Mouse (Mus musculus) liver, adult (tissue): ENCODE data around the gene Gm45140.
A peak's percentile ranks its signal among the peaks of the same experiment; 100 is the strongest.

ENCODE experiments used
- GATA4 ChIP-seq: IDR thresholded peaks from 2 replicates; pipeline ENCODE4 v1.6.1; 2014; ENCODE audit warnings: mild to moderate bottlenecking, low read length; ENCODE audit not compliant: insufficient replicate concordance

Gene Gm45140

DNA sequence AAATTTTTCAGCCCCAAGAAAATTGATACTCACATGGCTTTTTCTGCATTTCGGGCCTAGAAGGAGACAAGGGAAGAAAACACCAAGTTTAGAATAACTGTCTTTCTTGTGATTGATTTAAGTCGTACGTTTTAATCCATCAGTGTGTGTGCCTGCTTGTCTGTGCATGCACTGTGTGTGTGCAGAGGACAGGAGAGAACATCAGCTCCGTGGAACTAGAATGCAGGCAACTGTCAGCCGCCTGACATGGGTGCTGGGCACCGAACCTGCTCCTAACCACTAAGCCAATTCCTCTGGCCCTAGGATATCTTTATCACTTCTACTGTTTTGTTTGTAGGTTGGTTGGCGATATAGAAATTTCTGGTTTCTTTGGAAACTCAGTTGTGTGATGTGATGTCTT lies at the start of gene Gm45140:
Gene Gm45140 (minus strand): TSS at position 101 of the 400 bp plus-strand sequence.
- TF ChIP-seq GATA4 = no peak

- no peak for TF ChIP-seq GATA4
These were observed 47.2 kb upstream of the Gm45140 start for GRCm38 (mm10) chr6:87882816-87883215.

- TF ChIP-seq GATA4 = no peak
These were observed 46.6 kb upstream of the Gm45140 start for GRCm38 (mm10) chr6:87882221-87882620.

GRCm38 (mm10) chr6:87879628-87880027 lies 44.0 kb upstream of the Gm45140 start:
- no peak for TF ChIP-seq GATA4

GRCm38 (mm10) chr6:87879010-87879409 lies 43.4 kb upstream of the Gm45140 start:
- no peak for TF ChIP-seq GATA4

DNA sequence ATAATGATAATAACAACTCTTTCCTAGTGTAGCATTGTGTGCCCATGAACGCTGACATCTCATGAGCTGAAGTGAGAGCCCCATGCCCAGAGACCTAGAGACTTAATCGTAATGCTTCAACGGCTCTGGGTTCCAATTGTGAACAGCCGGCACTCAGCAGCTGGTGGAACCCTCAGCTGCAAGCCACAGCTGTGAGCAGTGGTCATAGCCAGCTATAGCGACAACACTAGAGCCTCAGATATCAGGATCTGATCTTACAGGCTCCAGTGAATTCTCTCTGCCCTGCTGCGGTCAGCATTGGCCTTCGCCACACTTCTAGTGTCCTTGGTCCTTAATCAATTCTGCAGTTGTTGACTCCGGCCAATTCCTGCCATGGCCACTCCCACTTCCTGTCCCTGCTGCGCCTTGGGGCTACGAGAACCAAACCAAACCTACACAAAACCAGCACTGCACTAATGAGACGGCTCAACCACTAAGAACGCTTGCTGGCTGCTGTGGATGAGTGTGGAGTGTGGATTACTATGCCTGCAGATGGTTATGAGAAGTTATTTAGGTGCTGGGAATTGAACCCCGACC lies 40.6 kb upstream of the Gm45140 start:
- TF ChIP-seq GATA4 = peak; percentile 70; the same call in 1 of the 2 replicates

- no peak for TF ChIP-seq GATA4
These were observed 40.0 kb upstream of the Gm45140 start for GRCm38 (mm10) chr6:87875562-87875961.

GRCm38 (mm10) chr6:87875083-87875482 lies 39.5 kb upstream of the Gm45140 start:
- no peak for TF ChIP-seq GATA4

- TF ChIP-seq GATA4 = no peak
These were observed 38.4 kb upstream of the Gm45140 start for GRCm38 (mm10) chr6:87873963-87874362.

DNA sequence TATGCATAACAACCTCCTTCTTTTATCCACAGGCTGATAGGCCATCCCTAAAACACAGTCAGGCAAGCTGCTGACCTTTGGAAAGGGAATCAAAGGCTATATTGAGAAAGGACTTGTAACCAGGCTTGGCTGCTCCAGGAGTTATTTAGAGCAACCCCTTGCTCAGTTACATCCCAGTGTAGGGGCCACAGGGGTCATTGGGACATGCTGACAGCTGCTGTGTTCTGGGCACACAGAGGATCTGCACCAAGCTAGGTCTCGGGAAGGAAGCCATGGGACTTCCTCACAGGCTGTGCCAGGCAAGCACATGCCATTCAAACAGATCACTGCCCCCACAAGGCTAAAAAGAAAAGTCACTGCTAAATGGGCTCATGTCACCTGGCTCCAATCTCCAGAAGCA lies 37.5 kb upstream of the Gm45140 start:
- TF ChIP-seq GATA4 = no peak

DNA sequence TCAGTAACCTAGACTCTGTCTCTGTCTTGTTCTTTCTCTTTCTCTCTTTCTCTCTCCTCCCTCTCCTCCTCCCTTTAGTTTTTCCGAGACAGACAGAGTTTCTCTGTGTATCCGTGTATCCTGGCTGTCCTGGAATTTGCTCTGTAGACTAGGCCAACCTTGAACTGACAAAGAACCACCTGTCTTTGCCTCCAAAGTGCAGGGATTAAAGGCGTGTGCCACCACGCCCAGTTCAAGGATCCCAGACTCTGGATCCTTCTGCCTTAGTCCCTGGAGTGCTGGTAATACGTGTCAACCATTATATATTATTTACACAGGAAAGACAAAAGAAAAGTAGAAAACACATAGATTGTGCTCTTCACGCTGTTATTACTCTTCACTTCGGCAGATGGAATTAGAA lies 35.6 kb upstream of the Gm45140 start:
- TF ChIP-seq GATA4 = no peak

DNA sequence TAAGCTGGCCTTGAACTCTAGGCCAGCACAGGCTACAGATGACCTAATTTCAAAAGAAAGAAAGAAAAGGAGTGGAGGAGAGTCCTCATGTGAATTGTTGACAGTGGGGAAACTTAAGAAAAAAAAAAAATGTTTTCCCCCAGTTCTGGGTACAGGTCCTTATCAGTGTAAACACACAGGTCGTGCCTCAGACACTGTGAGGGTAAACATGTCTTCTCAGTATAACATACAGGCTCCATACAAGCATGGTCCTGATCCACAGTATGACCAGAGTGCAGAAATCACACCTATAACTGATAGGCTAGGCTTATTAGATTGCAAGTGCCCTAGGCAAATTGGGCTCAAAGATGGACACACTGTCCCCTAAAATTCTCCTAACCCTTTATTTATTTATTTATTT lies 34.8 kb upstream of the Gm45140 start:
- TF ChIP-seq GATA4 = no peak

DNA sequence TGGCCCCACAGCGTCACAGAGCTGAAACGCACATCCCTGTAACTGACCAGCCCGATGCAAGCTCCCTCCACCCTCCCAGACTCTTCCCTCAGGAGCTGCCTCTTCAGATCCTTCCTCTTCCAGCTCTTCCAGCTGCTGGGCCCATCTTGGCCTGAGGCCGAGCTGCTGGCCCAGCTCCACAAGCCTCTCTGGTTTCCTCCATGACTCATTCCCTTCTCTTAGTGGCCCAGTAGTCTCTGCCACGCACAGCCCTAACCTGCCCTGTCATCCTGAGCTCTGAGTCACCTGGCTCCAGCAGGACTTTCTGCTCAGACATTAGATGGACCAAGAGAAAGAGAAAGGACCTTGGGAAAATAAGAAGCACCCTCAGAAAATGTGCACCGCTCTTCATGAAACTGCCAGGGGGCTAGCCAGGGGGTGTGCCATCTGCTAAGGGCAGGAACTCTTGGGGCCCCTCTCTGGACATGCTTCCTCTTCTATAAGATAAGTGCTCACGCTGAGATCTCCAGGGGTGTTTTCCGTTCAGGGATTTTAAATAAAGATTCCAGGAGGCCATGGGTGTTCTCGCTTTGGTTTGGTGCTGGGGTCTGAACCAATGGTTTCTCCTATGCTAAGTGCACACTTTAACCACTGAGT lies 33.4 kb upstream of the Gm45140 start:
- no peak for TF ChIP-seq GATA4

DNA sequence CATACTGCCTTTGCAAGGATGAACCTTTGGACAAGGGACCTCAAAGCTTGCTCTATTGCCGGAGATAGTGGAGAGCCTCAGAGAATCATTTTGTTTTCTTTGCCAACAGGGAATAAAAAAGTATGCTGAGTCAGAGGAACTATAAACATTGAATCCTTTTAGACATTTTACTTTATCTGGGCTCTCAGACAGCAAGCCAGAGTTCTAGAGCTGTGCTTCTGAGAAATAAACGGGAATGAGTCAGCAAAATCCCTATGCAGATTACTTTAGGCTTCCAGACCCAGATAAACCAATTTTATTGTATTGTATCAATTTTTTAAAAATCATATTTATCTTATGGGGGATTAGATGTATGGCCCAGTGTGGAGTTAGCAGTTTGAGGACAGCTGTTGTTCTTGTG lies 31.7 kb upstream of the Gm45140 start:
- TF ChIP-seq GATA4 = 0 out of 2 replicates have a peak, but pooled peaks have one; percentile 19

DNA sequence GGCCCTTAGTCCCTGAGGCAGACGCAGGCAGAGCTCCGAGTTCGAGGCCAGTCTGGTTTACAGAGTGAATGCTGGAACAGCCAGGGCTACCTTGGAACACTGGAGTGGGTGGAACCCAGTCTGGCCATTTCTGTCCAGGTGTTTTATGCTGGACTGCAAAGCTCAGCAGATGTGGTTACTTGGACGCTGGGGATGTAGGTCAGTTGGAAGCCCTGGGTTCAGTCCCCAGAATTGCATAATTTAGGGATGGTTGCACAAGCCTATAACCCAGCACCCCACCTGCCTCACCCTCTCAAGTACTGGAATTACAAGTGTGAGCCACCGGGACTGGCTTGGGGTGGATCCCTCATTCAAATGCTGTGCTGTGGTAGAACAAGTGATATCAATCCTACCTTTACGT lies 30.6 kb upstream of the Gm45140 start:
- TF ChIP-seq GATA4 = no peak

DNA sequence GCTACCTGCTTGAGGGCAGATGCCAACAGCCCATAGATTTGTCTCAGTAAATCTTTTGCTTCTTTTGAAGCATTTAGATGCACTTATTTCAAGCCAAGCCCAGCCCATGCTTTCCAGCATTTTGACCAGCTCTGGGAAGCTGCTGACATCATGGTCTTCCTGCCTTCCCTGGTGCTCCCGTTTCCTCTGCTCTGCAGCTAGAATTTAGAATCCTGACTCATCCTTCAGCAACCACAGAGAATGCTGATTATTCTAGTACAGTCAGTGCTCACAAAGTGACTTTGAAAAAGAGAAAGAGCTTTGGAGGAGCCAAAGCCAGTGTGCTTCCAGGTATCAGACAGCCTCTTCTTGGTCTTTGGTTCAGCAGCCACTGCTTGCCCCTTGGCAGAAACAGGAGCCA lies 21.5 kb upstream of the Gm45140 start:
- TF ChIP-seq GATA4 = no peak

GRCm38 (mm10) chr6:87853446-87853845 lies 17.9 kb upstream of the Gm45140 start:
- no peak for TF ChIP-seq GATA4
